Mouse (Mus musculus) megakaryocyte, embryonic 14.5 days (primary cell): ENCODE measurements around the gene Arid4b.

Experiments used
- FLI1 ChIP-seq: IDR thresholded peaks from 2 replicates; pipeline ENCODE4 v1.6.1; 2012; ENCODE audit warnings: low read length, inconsistent platforms, mixed read lengths
- GATA1 ChIP-seq: IDR thresholded peaks from 3 replicates; pipeline ENCODE4 v1.6.1; 2012; ENCODE audit warnings: mixed read lengths, low read length, inconsistent platforms, borderline replicate concordance

GRCm38 (mm10) chr13:14034073-14034348 lies 29.0 kb upstream of the Arid4b start:
- TF ChIP-seq GATA1 (no peak), FLI1 (no peak)
